Mouse (Mus musculus) neural tube, embryonic 14.5 days (tissue): ENCODE results near the gene Duoxa2. TPM values are rescaled to one million over a fixed set of nuclear protein-coding genes. Genes with fewer than 3 reads are reported as not detected.
"Not testable (repeated sequence)": the region's sequence is repeated elsewhere in the genome, so short reads cannot be mapped to it uniquely, and the experiment has no call there.

Source experiments
- ATAC-seq: fragments of 200-750 bp; cut with Nextera tagmentation; 2 replicates; pipeline ENCODE4 v1.8.0; 2017; ENCODE audit warnings: low read depth, mild to moderate bottlenecking, moderate TSS enrichment, moderate library complexity
- H3K27ac ChIP-seq: fragments of 300-500 bp; sonication (generic); 2 replicates; pipeline ENCODE4 v1.5.1; 2014; ENCODE audit warnings: low read depth, mild to moderate bottlenecking, control low read depth, low read length, moderate library complexity, mixed read lengths
- H3K27me3 ChIP-seq: fragments of 300-500 bp; sonication (generic); 2 replicates; pipeline ENCODE4 v1.6.1; 2014; ENCODE audit warnings: low read length; ENCODE audit not compliant: control insufficient read depth, insufficient read depth
- H3K36me3 ChIP-seq: fragments of 300-500 bp; sonication (generic); 2 replicates; pipeline ENCODE4 v1.6.1; 2014; ENCODE audit warnings: low read length, mixed read lengths; ENCODE audit not compliant: control insufficient read depth, insufficient read depth
- H3K4me1 ChIP-seq: fragments of 300-500 bp; sonication (generic); 2 replicates; pipeline ENCODE4 v1.6.1; 2014; ENCODE audit warnings: low read length; ENCODE audit not compliant: control insufficient read depth, insufficient read depth
- H3K4me2 ChIP-seq: fragments of 300-500 bp; sonication (generic); 2 replicates; pipeline ENCODE4 v1.6.1; 2014; ENCODE audit warnings: mild to moderate bottlenecking, low read depth, low read length, control low read depth
- H3K4me3 ChIP-seq: fragments of 300-500 bp; sonication (generic); 2 replicates; pipeline ENCODE4 v1.5.1; 2014; ENCODE audit warnings: low read depth, low read length, control low read depth, mixed read lengths
- H3K9ac ChIP-seq: fragments of 300-500 bp; sonication (generic); replicated peaks from 2 replicates; pipeline ENCODE4 v1.6.1; 2014; ENCODE audit warnings: low read depth, mild to moderate bottlenecking, control low read depth, low read length, mixed read lengths
- H3K9me3 ChIP-seq: fragments of 300-500 bp; sonication (generic); 2 replicates; pipeline ENCODE4 v1.6.1; 2016; ENCODE audit warnings: low read length; ENCODE audit not compliant: control insufficient read depth
- WGBS: fragments of 180-500 bp; shearing (Covaris S2); extraction: QIAGEN DNeasy Blood & Tissue Kit; methylation state at CpG from one replicate; pipeline ENCODE4 v1.1.7; 2014; 5-methylcytosine and 5-hydroxymethylcytosine counted together
- polyA plus RNA-seq: library from polyadenylated mRNA; unstranded; fragments of >200 nt; fragmentation: Nextera tagmentation; extraction: Ambion mirVana; gene quantifications from 2 replicates; pipeline ENCODE4 v1.2.1, GENCODE M21; 2014

Gene Duoxa2
- polyA plus RNA-seq, 1 experiment from 2014 or later, result 0.37 TPM

DNA sequence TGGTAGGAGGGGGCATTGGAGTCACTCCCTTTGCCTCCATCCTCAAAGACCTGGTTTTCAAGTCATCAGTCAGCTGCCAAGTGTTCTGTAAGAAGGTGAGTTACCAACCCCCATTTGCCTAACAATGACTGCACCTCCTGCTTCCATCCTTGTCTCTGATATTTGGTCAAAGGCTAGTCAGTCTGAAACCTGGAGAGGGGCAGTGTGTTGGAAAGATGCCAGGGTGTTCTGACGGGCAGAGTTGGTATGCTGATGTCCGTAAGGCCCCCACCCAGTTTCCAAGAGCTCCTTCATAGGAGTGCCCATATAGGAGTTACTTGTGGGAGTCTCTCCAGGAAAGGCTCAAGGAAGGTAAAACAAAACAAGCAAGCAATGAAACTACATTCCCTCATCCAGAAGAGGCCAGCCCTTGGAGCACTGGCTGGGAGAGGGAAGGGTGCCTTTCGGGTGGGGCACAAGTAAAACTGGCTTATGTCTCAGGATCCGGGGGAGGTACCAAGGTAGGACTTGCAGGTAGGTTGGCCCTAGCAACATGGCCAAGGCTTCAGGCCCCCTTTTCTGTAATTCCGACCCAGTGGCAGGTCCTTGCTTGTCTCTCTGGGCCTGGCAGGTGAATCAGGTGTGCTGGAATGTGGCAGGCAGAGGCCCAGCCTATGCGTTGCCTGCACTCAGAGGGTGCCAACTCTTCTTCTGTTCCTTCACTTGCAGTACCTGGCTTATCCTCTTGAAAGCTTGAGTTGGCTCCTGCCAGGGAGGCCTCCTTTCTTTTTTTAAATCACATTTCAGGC, 46.6 kb downstream of the Duoxa2 start:
- WGBS, result 85% methylated on average over 6 of the region's 6 CpGs

GRCm38 (mm10) chr2:122346164-122346563, 47.5 kb downstream of the Duoxa2 start:
- not testable (repeated sequence) for H3K27ac ChIP-seq, H3K9me3 ChIP-seq, ATAC-seq, H3K4me2 ChIP-seq, H3K4me3 ChIP-seq, H3K36me3 ChIP-seq, H3K27me3 ChIP-seq, H3K9ac ChIP-seq
- WGBS, result 87% methylated on average over 6 of the region's 6 CpGs
- H3K4me1 ChIP-seq, result peaks cover 16% of the 10 kb centered on the region

More for the DNA sequence above, 46.6 kb downstream of the Duoxa2 start:
- Histone ChIP-seq H3K4me2 (no peak overlapping the region), H3K27ac (no peak overlapping the region), H3K27me3 (no peaks in the 10 kb centered on the region), H3K4me1 (peaks cover 12% of the 10 kb centered on the region), H3K36me3 (no peaks in the 10 kb centered on the region), H3K9me3 (no peaks in the 10 kb centered on the region), H3K4me3 (no peak overlapping the region), H3K9ac (no peak overlapping the region)
- ATAC-seq, result no peak

DNA sequence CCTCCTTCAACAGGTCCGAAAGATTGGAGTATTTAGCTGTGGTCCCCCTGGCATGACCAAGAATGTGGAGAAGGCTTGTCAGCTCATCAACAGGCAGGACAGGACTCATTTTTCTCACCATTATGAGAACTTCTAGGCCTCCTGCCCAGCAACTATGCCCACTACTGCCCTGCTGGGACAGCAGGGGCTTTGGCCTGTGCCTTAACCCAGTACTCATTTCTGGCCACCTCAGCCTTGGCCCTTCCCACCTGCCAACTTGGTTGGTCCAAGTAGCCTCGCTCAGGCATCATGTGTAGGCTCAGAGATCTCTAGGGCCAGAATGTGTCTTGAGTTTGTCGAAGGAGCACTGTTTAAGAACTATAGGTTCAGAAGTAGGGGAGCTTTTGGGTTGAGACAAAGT, 48.6 kb downstream of the Duoxa2 start:
- Histone ChIP-seq H3K9me3 (no peaks in the 10 kb centered on the region), H3K4me3 (no peak overlapping the region), H3K27me3 (no peaks in the 10 kb centered on the region), H3K36me3 (no peaks in the 10 kb centered on the region), H3K9ac (no peak overlapping the region), H3K4me2 (no peak overlapping the region), H3K27ac (no peak overlapping the region), H3K4me1 (peaks cover 25% of the 10 kb centered on the region)
- WGBS, result 96% methylated on average over 3 of the region's 3 CpGs
- ATAC-seq, result no peak

DNA sequence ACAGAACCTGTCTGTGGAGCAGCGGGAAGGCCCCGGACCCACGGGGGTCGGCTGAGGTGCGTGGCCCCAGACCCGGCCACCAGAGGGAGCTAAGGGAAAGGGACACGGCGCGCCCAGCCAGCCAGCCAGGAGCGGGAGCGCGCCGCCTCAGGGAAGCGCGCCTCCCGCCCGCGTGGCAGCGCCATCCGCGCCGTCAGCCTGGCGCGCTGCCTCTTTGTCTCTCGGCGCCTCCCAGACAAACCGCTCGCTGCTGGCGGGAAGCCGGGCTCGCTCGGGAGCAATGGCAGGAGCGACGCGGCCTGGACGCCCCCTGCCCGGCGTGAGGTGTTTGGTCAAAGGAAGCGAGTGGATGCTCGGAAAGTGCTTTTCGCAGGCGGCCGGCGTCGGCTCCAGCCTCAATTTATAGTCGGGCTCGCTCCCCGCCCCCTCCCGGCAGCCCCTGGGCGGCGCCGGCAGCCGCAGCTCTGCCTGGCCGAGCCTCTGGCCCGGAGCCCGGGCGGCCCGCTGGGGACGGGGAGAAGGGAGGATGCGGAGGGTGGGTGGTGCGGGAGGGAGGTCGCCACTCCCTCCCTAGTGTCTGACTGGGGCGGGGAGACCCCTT, 49.9 kb downstream of the Duoxa2 start:
- under 1% methylated on average over 54 of the region's 63 CpGs for WGBS
- ATAC-seq, result peak; percentile 83
- peak overlapping the region; percentile 63 for H3K9ac ChIP-seq
- H3K4me3 ChIP-seq, result peak overlapping the region; percentile 44
- H3K4me1 ChIP-seq, result peaks cover 36% of the 10 kb centered on the region
- H3K4me2 ChIP-seq, result peak overlapping the region; percentile 54
- no peaks in the 10 kb centered on the region for H3K27me3 ChIP-seq
- peak overlapping the region; percentile 96 for H3K27ac ChIP-seq
- no peaks in the 10 kb centered on the region for H3K9me3 ChIP-seq
- peaks cover 3% of the 10 kb centered on the region; the same call in 1 of the 2 replicates for H3K36me3 ChIP-seq

DNA sequence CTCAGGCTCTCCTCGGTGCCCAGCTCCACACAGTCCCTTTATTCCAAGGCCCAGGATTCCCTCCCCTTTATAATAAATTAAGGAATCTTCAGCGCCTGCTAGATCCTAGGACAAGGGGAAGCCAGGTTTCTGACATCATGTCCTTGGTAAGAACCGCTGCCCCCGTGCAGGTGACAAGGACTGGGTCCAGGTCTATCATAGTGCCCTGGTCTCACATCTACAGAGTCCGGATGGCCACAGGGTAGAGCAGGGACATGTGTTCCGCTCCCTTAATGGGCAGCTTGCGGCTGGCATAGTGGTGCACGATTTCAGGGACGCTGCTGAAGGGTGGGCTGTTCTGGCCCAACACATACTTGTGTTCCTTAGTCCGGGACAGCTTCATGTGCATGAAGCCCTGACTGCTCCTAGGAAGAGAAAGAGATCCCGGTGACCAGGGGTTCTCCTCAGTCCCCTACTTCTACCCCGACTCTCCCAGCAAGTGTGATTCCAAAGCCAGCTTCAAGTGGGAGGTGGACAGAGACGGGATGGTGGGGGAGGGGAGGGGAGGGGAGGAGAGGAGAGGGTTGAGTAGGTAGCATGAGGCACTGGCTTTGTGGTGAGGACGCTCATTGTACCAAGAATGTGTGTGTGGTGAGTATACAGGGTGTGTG, 50.6 kb downstream of the Duoxa2 start:
- Histone ChIP-seq H3K4me3 (peak overlapping the region; percentile 44), H3K36me3 (peaks cover 7% of the 10 kb centered on the region; the same call in 1 of the 2 replicates), H3K4me2 (peak overlapping the region; percentile 54), H3K27ac (peak overlapping the region; percentile 96), H3K9ac (peak overlapping the region; percentile 63), H3K9me3 (no peaks in the 10 kb centered on the region), H3K4me1 (peaks cover 41% of the 10 kb centered on the region), H3K27me3 (no peaks in the 10 kb centered on the region)
- peak; percentile 28 for ATAC-seq
- 10% methylated on average over 14 of the region's 14 CpGs for WGBS

DNA sequence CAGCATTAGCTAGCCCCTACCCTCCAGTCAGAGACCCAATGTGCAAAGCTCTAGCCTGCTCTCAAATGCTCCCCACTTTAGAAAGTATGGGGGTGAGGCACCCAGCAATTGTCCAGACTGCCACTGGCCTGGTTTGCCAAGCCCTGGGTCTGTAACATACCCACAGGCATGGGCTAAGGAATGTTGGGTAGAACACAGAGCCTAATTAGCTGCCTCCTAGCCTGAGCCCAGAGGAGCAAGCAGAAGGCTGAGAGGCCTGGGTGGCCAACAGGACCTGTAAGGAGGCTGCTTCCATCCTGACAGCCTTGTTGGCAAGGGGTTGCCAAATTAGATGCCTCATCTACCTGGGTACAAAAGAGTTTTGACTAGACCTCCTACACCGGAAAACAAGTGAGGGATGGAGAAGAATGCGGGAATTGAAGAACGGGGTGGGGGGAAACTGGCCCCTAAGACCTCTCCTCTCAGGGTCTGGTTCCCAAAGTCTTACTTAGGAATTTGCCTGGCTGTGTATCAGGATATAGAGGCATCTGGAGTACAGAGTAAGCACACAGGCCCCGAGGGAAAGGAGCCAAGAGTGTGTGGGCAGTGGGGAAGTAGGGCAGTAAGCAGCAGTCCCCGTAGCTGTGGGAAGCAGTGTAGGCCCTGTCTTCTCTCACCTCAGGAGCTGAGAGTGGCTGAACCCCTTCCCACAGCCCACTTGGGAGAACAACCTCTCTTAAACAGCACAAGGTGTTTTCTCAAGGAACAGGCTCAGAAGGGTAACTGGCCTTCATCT, 52.6 kb downstream of the Duoxa2 start:
- H3K4me1 ChIP-seq, result peaks cover 47% of the 10 kb centered on the region
- no peak overlapping the region for H3K4me3 ChIP-seq
- no peaks in the 10 kb centered on the region for H3K9me3 ChIP-seq
- 54% methylated on average over 5 of the region's 5 CpGs for WGBS
- peaks cover 16% of the 10 kb centered on the region; the same call in 1 of the 2 replicates for H3K36me3 ChIP-seq
- ATAC-seq, result no peak
- no peak overlapping the region for H3K9ac ChIP-seq
- H3K27me3 ChIP-seq, result no peaks in the 10 kb centered on the region
- H3K4me2 ChIP-seq, result no peak overlapping the region
- H3K27ac ChIP-seq, result peak overlapping the region; percentile 85

DNA sequence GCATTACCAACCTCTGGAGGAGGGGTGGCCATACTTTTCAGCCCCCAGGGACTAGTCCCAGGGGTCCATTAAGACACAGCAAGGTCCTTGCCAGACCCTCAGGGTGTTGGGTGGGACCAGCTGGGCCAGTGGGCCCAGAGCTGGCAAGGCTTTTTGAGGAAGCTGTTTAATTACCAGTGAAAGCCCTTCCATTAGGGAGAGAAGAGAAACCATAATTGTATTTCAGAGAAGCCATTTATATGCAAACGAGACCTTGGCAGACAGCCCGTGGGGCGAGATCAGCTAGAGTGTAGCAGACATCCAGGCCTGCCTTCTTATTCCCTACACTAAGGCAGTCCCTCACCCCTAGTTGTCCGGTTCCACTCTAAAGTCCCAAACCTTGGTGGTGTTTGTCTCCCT, 53.2 kb downstream of the Duoxa2 start:
- H3K27me3 ChIP-seq, result no peaks in the 10 kb centered on the region
- H3K9me3 ChIP-seq, result no peaks in the 10 kb centered on the region
- H3K4me3 ChIP-seq, result no peak overlapping the region
- no peak overlapping the region for H3K9ac ChIP-seq
- H3K4me1 ChIP-seq, result peaks cover 47% of the 10 kb centered on the region
- WGBS, result 7% methylated on average over 4 of the region's 4 CpGs
- peak overlapping the region; percentile 85 for H3K27ac ChIP-seq
- H3K4me2 ChIP-seq, result no peak overlapping the region
- ATAC-seq, result peak; percentile 38
- peaks cover 19% of the 10 kb centered on the region; the same call in 1 of the 2 replicates for H3K36me3 ChIP-seq
